Mouse (Mus musculus) right cerebral cortex, postnatal 25 days (tissue): ENCODE measurements around the gene Sri.
A peak's percentile ranks its signal among the peaks of the same experiment; 100 is the strongest.
"Not testable (repeated sequence)": the region's sequence is repeated elsewhere in the genome, so short reads cannot be mapped to it uniquely, and the experiment has no call there.

ENCODE experiments used
- DNase-seq: peaks from one replicate; pipeline ENCODE4 v3.0.0; 2022

Gene Sri

DNA sequence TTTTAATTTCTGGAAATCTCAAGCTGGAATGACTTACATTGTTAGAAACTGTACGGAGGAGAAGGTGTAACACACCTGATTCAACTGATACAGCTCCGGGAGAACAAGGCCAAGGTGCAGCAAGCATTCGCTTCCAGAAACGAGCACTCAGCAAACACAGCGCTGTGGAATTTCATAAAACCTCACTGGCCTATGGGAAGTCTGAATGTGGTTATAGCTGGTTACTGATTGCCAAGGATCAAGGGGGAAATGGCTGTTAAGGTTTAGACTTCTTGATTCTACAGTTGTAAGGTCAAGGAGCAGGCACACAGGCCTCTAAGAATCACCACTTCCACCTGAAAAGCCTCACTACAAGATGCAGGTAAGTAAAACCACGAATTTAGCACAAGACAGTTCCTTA is at the start of gene Sri:
Gene Sri, plus strand, starts transcription at position 224 of the 400 bp plus-strand sequence.
- DNase-seq: no peak

DNA sequence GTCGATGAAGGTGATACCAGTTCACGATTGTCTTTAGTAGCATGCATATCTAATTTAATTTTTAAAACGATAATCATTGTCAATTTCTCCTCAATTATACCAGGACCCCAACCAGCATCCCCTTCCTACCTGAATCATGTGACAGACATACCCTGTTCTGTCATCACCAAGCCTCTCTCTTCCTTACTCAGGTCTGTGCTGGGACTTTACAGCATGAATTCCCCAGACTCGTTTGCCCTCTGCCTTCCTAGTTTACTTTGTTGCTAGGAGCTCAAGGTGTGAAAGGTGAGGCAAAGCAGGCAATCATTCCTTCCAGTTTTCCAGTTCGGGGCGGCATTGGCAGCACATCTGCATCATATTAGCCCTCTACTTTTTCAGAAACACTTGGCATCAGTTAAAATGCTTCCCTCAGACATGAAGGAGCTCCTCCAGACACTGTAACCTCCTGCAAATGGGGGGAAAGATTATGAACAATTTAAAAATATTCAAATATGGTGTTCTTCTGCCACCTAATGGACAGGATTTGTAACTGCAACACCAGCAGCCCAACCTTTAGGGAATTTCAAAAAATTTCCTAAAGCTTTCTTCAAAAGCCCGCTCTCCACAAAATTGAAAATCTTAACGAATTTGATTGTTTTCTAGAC is 49.4 kb upstream of the Sri start:
- no peak for DNase-seq

DNA sequence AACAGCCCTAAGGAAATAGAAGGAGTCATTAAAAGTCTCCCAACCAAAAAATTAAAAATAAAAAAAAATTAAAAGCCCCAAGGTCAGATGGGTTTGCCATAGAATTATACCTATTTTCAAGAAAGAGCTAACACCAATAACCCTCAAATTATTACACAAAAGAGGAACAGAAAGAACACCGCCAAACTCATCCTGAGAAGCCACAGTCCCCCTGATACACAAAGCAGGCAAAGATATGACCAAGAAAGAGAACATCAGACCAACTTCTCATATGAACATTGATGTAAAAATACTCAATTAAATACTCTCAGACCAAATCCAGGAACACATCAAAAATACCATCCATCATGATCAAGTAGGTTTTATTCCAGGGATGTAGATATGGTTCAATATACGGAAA is 48.8 kb upstream of the Sri start:
- DNase-seq: no peak

DNA sequence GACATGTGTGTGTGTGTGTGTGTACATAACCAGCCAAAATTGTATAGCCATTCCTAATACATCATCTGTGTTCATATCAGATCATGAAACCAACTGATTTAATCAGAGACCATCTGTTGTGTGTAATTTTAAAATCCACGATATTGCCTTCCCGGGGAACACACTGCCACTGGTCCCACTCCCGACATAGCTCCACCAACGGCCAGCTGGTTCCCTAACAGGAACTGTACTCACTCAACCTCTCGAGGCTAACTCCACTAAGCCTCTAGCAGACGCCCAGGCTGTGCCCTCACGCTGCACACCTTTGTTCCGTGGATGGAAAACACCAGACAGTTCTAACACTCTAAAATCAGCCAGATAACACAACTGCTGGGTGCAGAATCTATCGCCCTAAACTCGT is 45.4 kb upstream of the Sri start:
- DNase-seq: peak; percentile 12

DNA sequence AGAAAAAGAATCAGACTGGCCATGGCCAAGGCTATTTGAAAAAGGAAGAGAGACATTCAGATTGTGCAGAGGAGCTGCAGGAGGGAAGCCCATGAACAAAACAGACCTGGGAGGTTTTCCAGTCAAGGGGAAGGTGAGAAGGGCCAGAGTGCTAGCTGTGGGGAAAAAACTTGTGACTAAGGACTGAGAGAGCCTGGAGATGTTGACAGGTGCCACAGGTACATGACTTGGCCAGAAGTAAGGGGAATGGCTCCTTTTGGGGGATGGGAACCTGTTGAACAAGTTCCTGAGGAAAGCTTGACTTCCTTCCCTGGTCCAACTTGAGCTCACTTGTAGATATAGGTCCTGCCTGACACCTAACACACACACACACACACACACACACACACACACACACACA is 43.1 kb upstream of the Sri start:
- no peak for DNase-seq

DNA sequence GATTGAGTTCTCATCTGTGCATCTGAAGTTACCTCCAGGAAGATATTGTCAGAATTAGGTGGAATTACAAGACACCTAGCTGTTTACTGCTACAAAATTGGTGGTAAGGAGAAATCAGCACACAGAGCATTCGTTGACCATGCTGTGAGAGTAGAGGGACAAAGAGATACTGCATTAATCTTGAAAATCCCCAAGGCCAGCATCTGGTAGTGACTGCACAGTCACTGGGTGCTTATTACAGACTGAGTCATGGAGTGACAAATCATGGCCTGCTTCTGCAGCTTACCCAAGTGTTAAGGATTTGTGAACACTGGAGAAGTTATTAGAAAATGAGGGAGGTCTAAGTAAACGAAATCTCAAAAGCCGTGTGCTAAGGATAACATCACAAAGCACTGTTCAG is 32.6 kb upstream of the Sri start:
- DNase-seq: no peak

DNA sequence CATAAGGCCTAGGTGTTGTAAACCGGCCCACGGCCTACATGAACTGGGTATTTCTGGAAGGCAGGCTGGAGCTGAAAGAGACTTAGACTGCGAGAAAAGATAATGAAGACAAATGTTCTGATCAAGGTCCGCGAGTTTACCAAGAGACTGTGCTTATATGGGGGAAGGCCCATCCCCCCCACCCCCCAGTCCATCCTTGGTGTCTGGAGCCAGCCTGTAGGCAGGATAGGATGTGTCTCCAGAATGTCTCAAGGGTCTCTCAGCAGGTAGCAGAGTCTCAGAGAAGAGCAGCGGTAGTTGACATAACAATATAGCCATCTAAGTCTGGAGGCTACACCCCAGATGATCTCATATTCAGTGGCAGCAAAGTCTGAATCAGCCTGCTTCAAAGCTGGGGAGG is 11.3 kb upstream of the Sri start:
- DNase-seq: not testable (repeated sequence)

DNA sequence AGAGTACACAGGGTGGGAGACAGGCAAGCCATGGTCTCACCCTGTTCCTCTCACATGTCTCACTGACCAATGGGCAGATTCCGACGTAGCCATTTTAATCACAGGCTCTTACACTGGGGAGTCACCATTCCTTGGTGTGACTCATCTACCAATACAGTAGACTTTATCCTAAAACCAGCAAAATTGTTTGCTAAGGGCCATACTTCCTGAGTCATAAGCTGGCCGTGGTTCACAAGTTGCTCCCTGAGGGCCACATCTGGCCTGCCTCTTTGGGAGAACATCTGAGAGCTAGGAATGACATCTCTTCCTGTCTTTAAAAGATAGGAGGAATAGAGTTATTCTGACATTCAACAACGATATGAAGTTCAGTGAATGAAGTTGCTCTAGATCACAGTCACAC is 7.9 kb downstream of the Sri start:
- no peak for DNase-seq

DNA sequence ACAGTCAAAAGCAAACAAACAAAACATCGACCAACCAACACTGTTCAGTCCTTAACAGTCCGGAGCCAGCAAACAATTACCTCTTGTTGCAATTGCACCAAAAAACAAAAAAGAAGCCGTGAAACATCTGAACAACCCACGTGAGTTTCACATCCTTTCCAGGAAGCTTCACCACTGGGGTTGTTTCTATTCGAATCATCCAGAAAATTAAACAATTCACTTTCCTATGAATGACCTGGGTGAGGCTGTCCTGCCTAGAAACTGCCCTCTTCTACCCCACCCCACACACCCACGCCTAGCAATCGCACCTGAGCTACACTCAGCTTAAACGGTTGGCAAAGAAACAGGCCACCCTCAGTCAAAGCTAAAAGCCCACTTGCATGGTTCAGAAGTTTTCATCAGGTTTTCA is 9.8 kb downstream of the Sri start:
- no peak for DNase-seq

DNA sequence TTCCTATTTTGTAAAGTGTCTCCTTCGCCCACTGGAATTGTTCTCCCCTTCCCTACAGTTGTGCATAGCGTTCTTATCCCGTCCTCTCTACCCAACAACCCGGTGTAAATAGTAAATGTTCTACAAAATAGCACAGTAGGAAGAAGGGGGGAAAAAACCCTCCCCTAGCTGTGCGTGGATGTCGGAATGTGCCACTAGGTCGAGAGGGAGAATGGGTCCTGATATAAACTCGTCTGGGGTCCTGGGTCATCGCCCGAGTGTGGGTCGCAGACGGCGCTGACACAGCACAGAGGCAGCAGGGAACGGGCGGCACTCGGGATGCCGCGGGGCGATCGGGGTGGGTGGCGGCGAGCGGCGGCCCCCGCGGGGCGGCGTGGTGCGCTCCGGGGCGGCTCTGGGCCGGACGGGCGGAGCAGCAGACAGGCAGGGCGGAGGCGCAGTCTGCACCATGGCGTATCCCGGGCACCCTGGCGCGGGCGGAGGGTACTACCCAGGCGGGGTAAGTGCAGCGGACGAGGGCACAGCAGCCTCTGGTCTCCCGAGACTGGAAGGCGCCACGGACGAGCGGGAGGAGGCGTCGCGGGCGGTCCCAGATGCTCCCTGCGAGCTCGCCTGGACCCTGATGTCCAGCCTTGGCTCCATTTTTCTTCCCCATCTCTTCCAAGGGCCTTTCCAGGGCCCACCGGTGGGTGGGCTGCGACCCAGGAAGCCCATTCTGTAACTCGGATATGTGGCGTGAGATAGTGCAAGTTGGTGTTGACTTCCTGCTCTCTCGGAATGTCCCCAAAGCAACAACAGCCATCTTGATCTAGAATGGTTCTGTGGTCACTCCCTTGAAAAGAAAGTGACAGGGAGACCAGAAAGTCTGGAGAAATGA is 10.5 kb downstream of the Sri start:
- DNase-seq: peak; percentile 84

DNA sequence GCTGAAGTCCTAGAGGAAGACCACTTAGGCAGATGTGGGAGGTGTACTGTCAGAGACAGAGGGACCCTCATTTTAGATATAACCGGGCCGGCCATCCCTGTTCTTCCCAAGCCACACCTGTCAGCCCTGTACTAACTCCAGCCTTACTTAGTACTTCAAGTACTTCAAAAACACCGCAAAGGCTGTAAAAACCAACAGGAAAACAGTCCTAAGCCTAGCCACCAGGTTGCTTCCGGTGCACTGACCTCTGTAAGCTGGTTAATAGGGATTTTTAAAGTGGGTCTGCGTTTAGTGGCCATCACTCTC is 11.1 kb downstream of the Sri start:
- DNase-seq: no peak

DNA sequence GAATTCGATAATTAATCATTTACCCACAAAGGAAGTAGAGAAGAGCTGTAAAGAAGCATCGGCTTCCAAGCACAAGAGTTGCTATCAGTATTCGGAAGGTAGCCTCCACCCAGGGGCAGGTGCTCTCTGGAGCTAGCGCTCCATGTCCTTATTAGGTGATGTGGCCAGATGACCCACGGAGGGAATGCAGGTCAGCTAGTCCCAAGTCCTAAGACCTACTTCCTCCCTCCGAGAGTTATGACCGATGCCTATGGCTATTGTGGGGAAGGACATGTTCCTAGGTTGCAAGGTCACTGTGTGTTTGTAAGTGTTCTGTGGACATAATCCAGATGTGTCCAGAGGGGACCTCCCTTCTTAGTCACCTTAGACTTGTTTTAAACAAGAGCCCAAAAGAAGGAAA is 12.2 kb downstream of the Sri start:
- DNase-seq: no peak

DNA sequence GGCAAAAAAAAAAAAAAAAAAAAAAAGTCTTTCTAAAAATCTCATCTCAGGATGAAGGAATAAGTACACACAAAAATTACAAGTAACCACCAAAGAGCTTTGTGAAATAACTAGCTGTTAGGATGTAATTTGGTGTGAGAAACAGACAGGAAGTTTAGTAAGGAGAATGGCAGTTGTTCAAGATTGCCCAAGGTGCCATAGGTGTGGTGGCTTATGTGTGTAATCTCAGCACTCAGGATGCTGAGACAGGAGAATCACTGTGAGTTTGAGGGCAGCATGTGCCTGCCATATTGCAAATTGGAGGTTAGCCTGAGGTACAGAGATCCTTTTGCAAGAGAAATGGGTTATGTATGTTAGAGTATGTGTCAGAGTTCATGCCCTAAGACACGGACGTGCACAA is 16.6 kb downstream of the Sri start:
- DNase-seq: no peak

DNA sequence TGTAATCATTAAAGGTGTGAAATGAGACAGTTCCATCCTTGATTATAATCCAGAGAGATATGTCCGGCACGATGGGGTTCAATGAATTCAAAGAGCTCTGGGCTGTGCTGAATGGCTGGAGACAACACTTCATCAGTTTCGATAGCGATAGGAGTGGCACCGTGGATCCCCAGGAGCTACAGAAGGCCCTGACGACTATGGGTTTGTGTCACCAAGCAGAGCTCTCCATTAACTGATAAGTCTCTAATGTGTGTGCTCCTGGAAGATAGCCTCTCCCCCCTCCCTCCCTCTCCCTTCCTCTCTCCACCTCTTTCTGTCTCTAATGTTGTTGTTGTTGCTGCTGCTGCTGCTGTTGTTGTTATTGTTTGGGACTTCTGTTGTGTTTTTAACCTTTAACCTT is 17.3 kb downstream of the Sri start:
- DNase-seq: no peak

DNA sequence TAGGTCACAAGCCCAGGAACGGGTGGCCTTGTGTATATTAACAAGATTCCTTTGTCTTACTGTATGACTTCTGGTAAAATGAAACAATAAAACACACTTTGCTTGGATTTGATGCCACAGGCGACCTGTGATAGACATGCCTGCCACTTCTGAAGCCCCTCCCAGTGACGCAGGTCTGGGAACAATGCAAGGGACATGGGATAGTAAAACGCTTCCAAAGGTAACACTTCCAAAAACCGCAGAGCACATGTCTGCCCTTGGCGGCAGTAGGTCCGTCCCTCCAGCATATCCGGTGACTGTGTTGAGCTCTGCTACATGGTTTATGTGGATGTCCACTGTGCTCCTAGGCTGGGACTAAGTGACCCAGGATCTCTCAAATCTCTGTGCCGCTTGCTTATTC is 27.5 kb downstream of the Sri start:
- DNase-seq: no peak

DNA sequence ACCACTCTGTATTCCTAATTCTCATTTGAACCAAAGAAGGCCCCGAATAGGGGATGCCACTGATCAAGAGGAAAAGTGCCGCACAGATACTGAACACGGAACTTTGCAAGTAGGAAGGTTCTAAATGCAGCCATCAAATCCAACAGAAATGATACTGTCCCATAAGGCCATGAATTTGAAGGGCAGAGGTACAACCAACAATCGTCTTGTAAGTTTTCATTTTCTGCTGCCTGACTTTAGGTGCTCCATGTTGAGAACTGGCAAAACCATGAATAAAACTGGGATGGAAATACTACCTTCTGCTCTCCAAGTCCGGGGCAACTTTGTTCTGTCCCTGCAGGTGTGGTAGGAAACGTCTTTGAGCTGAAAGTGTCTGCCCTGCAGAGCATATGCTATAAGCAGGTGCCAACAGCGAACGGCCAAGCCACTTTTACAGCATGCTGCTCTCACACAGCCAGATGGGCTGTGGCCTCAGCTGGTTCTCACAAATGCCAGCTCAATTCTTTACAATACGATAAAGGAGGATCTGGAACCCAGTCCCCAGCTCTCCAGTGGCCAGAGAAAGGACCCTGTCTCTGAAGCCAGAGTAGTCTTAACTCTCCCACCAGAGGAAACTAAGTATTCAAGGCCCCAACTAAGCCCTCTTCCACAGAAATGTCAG is 28.2 kb downstream of the Sri start:
- no peak for DNase-seq

DNA sequence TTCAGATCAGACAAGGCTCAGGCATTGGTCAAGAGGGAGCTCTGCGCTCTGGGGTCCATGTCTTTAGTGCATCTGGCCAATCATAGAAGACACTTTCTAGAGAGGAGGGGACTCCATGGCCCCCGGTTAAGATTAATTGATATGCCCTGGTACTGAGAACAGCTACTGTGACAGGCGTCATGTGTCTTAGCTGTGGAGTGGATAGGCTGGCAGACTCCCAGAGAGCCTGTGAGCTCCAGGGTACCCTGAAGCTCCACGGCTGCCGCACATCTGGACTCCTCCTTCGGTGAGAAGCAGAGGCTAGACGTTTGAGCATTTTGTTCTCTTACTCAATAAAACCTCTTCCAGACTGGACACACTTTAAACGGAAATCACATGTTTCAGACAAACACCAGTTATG is 31.6 kb downstream of the Sri start:
- no peak for DNase-seq

DNA sequence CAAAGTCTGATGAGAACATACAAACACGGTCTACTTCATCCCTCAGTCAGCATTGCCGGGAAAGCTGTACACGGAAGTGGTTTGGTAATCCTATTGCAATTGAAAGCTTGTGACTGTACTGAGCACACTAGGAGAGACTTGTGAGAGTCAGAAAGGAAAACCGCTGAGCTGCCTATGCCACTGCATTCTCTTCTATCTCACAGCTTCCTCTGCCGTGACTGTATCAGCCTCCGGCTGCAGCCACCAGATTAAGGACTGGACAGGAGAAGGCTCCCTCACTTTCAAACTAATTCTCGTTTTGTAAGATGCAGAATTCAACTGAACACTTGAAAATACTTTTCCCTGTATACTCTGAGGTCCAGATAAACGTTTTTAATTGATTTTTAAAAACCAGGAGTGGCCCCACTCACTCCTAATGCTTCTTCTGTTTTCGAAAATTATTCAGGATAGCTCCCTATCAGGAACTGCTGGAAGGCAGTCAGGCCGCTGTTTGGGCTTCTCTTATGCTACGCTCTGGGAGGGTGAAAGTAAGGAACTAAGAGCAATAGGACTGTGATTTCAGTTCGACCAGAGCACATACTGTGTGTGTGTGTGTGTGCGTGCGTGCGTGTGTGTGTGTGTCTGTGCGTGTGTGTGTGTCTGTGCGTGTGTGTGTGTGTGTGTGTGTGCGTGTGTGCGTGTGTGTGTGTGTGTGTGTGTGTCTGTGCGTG is 37.1 kb downstream of the Sri start:
- no peak for DNase-seq

DNA sequence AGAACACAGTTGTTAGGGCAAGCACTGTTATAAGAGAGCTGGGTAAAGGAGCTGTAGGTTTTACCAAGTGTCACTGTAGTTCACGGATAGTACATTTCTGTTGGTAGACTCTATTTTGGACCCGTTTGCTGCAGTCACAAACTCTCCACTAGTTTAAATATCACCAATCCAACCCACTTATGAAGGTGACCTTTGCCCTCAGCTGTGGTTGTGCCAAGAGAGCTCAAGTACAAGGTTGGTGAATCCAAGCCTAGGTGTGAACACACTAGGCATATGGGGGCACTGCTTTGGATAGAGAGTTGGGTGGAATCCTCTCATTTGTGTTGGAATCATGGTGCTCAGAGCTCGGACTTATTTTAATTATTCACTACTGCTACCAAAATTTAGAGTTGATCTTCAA is 39.8 kb downstream of the Sri start:
- no peak for DNase-seq

DNA sequence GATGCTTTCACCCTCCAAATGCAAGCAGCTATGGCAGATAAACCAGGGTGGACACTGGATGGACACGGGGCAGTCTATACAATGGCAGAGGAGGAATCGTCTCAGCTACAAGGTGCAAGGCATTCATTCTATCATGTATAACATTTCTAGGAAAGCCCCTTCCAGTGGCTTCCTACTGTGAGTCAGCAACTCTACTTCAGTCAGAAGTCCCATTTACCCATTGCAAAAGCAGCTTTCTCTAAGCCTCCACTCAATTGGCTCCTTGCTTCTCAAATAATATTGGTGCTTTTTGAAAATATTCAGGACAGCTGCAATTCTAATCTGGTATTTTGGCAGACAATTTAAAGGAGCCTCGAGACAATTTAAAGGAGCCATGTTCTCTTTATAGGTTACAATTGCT is 42.3 kb downstream of the Sri start:
- no peak for DNase-seq

DNA sequence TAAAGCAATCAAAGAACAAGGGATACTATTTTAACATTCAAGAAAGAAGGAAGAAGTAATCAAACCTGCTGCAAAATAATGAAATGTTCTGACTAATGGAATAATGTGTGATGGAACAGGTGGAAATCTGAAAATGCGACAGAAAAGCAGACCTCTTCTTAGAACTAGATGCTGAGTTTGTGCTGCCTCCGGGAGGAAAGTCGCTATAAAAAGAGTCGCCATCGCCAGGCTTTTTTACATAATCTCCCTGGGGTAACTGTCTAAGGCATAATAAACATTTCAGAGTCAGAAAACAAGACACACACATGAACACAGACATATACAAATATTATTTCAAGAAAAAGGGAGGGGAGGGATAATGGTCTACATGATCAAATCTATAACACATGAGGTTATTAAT is 49.0 kb downstream of the Sri start:
- DNase-seq: no peak

DNA sequence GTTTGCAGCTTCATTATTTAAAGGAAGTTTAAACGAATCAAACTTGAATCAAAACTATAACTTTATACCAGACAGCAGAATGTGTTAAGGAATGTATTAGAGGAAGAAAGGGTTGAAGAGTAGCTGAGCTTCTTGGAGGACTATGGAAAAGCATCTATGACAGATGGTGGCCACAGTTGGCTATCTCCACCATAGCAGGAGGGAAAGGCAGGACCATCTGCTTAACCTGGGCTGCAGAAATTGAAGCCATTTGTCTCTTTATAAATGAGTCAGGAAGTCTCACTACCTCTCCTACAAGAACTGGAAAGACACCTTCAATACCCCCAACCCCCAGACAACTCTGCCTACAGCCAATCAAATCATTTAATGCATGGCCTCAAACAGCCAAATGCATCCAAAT is 49.8 kb downstream of the Sri start:
- DNase-seq: no peak

DNA sequence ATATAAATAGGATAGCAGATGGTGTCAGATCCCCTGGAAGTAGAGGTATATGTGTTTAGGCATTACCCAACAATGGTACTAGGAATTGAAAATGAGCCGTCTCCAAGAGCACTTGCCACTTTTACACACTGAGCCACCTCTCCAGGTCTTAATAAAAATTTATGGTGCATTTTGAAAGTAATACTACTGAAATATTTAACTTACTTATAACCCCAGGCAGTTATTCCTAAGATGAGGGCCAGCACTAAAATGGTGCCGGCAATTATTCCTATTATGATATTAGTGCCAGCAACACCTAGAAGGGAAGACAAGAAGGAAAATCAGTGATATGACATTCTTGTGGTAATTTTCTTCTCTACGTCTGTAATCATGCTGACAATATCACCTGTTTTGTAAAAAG is 65.8 kb downstream of the Sri start:
- no peak for DNase-seq

DNA sequence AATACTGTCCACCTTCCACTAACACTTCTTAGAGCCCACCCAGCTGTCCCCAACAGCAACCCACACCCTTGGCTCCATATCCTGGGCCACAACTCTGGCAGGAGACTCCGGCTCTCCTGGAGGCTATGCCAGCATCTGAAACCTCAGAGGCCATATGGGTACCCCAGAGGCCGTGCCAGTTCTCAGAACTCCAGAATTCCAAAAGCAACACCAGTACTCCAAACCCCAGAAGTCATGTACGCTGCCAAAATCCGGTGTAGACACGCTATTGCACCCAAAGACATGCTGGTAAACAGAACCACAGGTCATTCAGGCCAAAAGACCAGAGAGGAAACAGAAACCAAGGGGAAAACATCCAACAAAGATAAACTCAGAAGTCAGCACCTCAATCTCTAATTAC is 66.4 kb downstream of the Sri start:
- no peak for DNase-seq
